Mouse (Mus musculus) heart, adult 2 months (tissue): ENCODE measurements around the gene Tspan13. TPM values are rescaled to one million over a fixed set of nuclear protein-coding genes. Genes with fewer than 3 reads are reported as not detected.

Experiments used
- DNase-seq, 2 experiments: peaks; one replicate each; pipeline ENCODE4 v3.0.0; 2021
- H3K27ac ChIP-seq: fragments of 200-600 bp; 2 replicates; pipeline ENCODE4 v1.8.1; 2022
- H3K27me3 ChIP-seq: fragments of 200-500 bp; 2 replicates; pipeline ENCODE4 v1.6.1; 2012; ENCODE audit warnings: mild to moderate bottlenecking, low read length, inconsistent platforms, mixed read lengths; ENCODE audit not compliant: control insufficient read depth, insufficient read depth
- H3K36me3 ChIP-seq: fragments of 200-500 bp; 2 replicates; pipeline ENCODE4 v1.6.1; 2012; ENCODE audit warnings: low read length, inconsistent platforms; ENCODE audit not compliant: control insufficient read depth, insufficient read depth
- H3K4me1 ChIP-seq: fragments of 200-500 bp; 2 replicates; pipeline ENCODE4 v1.6.1; 2011; ENCODE audit warnings: low read length; ENCODE audit not compliant: control insufficient read depth, insufficient read depth
- H3K4me3 ChIP-seq: fragments of 200-600 bp; 2 replicates; pipeline ENCODE4 v1.8.1; 2022
- H3K79me2 ChIP-seq: fragments of 200-500 bp; replicated peaks from 2 replicates; pipeline ENCODE4 v1.6.1; 2012; ENCODE audit warnings: mild to moderate bottlenecking, inconsistent platforms, low read length, moderate library complexity, mixed read lengths; ENCODE audit not compliant: control insufficient read depth, insufficient read depth
- H3K9ac ChIP-seq: fragments of 200-500 bp; 2 replicates; pipeline ENCODE4 v1.6.1; 2012; ENCODE audit warnings: low read depth, mild to moderate bottlenecking, control low read depth, inconsistent platforms, low read length, mixed read lengths
- CTCF ChIP-seq: fragments of 200-600 bp; IDR thresholded peaks from 2 replicates; pipeline ENCODE4 v1.8.1; 2022; ENCODE audit warnings: antibody characterized with exemption, mild to moderate bottlenecking, moderate library complexity
- EP300 ChIP-seq: fragments of 200-500 bp; IDR thresholded peaks from 2 replicates; pipeline ENCODE4 v1.6.1; 2011; ENCODE audit warnings: low read depth, low read length, control low read depth; ENCODE audit not compliant: insufficient read depth
- POLR2A ChIP-seq: fragments of 200-500 bp; IDR thresholded peaks from 2 replicates; pipeline ENCODE4 v1.6.1; 2011; ENCODE audit warnings: mild to moderate bottlenecking, low read depth, low read length, control low read depth; ENCODE audit not compliant: insufficient read depth
- WGBS: fragments of 180-500 bp; shearing (Covaris S2); methylation state at CpG from one replicate; pipeline ENCODE4 v1.1.7; 2018; 5-methylcytosine and 5-hydroxymethylcytosine counted together
- intact Hi-C: fragments of 180-260 bp; cut with DNase I; formaldehyde crosslinking; loops from one replicate; pipeline ENCODE4 v1.15.1; 2025
- polyA plus RNA-seq: library from polyadenylated mRNA; depleted of rRNA; stranded (reverse); fragments of >200 nt; gene quantifications from 2 replicates; pipeline ENCODE4 v1.2.3, GENCODE M21; 2012
- total RNA-seq, 2 experiments: library from RNA; stranded (reverse); gene quantifications; 2 replicates each; pipeline ENCODE4 v1.2.3; 2021

Tspan13 gene
- total and polyA plus RNA-seq, 3 experiments: 41.2 to 61.1 (median 47.2) TPM

DNA sequence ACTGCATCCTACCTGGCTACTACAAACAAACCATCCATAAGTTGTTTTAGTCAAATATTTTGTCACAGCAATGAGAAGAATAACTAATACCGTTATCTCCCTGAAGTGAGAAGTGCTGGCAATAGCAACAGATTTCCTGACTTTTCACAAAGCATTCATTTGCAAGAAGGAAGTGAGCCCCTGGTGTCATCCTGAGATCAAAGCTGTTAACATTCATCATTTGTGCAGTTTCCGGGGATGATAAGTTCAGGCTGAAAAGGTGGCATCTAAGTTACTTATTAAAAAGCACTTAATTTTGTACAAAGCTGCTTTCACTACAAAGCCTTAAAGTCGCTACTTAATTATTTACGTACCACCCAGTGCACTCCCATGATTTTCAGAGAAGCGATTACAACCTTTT lies 30.6 kb upstream of the Tspan13 start:
- Histone ChIP-seq H3K36me3 (no peaks in the 10 kb centered on the region), H3K4me1 (no peaks in the 10 kb centered on the region; the same call in 1 of the 2 replicates), H3K9ac (no peak overlapping the region), H3K79me2 (no peaks in the 10 kb centered on the region), H3K27me3 (no peaks in the 10 kb centered on the region), H3K27ac (no peak overlapping the region), H3K4me3 (no peak overlapping the region)
- 52% methylated on average over 5 of the region's 5 CpGs for WGBS
- DNase-seq: no peak
- intact Hi-C loops: no loop called here
- no peak for TF ChIP-seq EP300
- TF ChIP-seq POLR2A: no peak
- TF ChIP-seq CTCF: no peak

DNA sequence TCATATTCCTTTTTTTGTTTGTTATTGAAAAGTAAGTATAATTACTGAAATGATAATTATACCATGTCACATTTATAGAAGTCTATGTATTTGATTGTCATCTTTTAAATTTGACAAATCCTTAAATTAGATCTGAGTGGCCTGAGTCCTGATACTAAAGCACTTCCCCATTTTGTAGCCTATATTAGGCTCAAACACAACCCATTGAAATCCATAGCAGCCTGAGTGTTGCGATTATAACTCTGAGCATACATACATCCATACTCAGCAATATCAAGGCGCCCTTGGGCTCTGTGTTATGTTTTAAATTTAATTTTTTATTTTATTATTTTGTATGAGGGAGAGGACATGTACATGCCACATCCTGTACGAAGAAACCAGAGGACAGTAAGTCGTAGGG lies 27.9 kb upstream of the Tspan13 start:
- no peak overlapping the region for H3K4me3 ChIP-seq
- intact Hi-C loops: no loop called here
- no peaks in the 10 kb centered on the region for H3K27me3 ChIP-seq
- 90% methylated on average over 4 of the region's 4 CpGs for WGBS
- H3K36me3 ChIP-seq: no peaks in the 10 kb centered on the region
- DNase-seq: no peak
- no peaks in the 10 kb centered on the region for H3K79me2 ChIP-seq
- no peaks in the 10 kb centered on the region; the same call in 1 of the 2 replicates for H3K4me1 ChIP-seq
- TF ChIP-seq EP300 (no peak), CTCF (no peak), POLR2A (no peak)
- no peak overlapping the region for H3K9ac ChIP-seq
- H3K27ac ChIP-seq: no peak overlapping the region

DNA sequence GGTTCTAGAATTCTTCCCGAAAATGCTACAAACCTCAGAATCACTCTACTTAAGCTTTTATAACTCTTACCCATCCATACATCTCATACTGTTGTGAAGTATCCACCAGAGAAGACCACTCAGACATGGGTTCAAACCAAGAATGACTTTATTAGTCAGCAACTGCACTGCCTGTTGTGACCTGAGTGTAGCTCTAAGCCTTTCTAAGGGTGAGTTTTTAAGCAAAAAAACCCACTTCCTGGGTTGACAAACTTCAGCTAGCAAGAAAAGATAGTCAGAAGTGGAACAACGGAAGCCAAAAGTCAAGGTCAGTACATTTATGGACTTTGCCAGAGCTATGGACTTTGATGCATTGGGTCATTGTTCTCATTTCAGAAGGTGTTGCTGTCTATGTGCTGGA lies 25.2 kb upstream of the Tspan13 start:
- no peaks in the 10 kb centered on the region for H3K27me3 ChIP-seq
- H3K36me3 ChIP-seq: no peaks in the 10 kb centered on the region
- TF ChIP-seq CTCF (no peak), EP300 (no peak), POLR2A (no peak)
- no peaks in the 10 kb centered on the region for H3K79me2 ChIP-seq
- H3K4me1 ChIP-seq: no peaks in the 10 kb centered on the region
- H3K27ac ChIP-seq: no peak overlapping the region
- intact Hi-C loops: no loop called here
- H3K9ac ChIP-seq: no peak overlapping the region
- no peak overlapping the region for H3K4me3 ChIP-seq
- no peak for DNase-seq
- 90% methylated on average over 2 of the region's 2 CpGs for whole genome bisulfite sequencing

DNA sequence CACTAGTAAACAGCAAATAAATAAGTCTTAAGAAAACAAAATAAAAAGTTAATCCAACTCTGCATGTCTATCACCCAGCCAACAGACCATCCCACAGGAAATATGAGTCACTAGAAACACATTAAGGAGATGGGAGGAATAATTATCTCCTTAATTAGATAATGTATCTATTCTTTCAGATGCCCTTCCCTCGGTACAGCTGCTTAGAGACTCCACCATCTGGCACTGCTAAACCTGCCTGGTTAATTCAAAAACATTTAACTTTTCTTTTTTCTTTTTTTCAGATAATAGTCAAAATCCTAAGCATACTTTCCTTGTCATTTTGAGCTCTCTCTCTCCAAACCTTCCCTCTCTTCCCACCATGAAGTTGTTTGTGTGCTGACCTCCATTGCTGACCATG lies 23.6 kb upstream of the Tspan13 start:
- no peak overlapping the region for H3K9ac ChIP-seq
- H3K79me2 ChIP-seq: no peaks in the 10 kb centered on the region
- H3K4me1 ChIP-seq: no peaks in the 10 kb centered on the region
- WGBS: 57% methylated on average over 1 of the region's 1 CpGs
- intact Hi-C loops: no loop called here
- TF ChIP-seq POLR2A: no peak
- TF ChIP-seq EP300: no peak
- no peak for TF ChIP-seq CTCF
- H3K27ac ChIP-seq: no peak overlapping the region
- no peaks in the 10 kb centered on the region for H3K36me3 ChIP-seq
- no peaks in the 10 kb centered on the region for H3K27me3 ChIP-seq
- DNase-seq: no peak
- H3K4me3 ChIP-seq: no peak overlapping the region

DNA sequence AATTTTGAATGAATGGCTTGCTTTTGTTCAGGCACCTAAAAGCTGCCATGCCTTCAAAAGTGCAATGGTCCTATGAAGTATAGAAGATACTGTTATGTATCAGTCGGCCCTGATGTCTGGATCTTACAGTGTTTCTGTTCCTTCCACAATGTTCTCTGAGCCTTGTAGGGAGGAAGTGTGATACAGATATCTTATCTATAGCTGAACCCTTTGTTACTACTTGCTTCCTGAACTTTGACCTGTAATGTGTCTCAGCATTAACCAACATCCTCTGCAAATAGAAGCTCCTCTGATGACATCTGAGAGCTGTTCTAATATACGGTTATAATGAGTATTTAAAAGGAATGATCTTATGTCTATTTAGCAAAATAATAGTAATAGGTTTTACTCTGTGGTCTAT lies 15.4 kb upstream of the Tspan13 start:
- no peak overlapping the region for H3K4me3 ChIP-seq
- no peak overlapping the region for H3K27ac ChIP-seq
- no peaks in the 10 kb centered on the region for H3K36me3 ChIP-seq
- no peaks in the 10 kb centered on the region for H3K27me3 ChIP-seq
- WGBS: 41% methylated on average over 2 of the region's 2 CpGs
- intact Hi-C loops: no loop called here
- TF ChIP-seq CTCF (no peak), POLR2A (no peak), EP300 (no peak)
- no peak for DNase-seq
- no peaks in the 10 kb centered on the region for H3K4me1 ChIP-seq
- no peaks in the 10 kb centered on the region for H3K79me2 ChIP-seq
- no peak overlapping the region for H3K9ac ChIP-seq

DNA sequence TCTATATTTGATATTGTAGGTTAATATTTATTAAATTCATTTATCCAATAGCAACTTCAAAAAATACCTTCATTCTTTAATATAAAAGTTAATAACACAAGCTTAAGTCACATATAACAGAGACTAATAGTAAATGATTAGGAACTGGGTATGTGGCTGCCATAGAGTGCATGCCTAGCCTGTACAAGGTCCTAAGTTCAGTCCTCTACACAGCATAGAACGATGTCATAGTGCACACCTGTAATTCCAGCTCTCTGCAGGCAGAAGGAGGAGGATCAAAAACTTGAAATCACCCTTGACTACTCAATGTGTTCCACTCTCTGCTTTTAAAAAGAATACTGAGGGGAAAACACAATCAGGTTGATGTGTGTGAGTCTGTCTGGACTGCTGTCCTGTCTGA lies 8.0 kb upstream of the Tspan13 start:
- DNase-seq: no peak
- intact Hi-C loops: no loop called here
- Histone ChIP-seq H3K27ac (no peak overlapping the region), H3K36me3 (no peaks in the 10 kb centered on the region), H3K4me1 (no peaks in the 10 kb centered on the region), H3K27me3 (no peaks in the 10 kb centered on the region), H3K79me2 (no peaks in the 10 kb centered on the region), H3K4me3 (no peak overlapping the region), H3K9ac (no peak overlapping the region)
- TF ChIP-seq POLR2A (no peak), EP300 (no peak), CTCF (no peak)
- 90% methylated on average over 1 of the region's 1 CpGs for WGBS

DNA sequence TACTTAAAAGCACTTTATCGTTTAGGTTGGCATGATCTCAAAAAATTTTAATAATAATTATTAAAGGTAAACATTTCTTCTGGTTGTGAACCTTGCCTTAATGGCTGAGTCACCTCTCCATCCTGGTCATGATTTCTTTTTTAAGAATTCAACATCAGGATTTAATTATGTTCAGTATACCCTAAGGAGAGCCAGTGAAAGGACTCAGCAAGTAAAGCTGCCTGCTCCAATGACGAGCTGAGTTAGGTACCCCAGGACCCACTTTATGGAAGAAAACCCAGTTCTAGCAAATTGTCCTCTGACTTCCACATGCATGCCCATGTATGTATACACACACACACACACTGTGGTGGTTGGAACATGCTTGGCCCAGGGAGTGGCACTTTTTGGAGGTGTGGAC lies 5.3 kb upstream of the Tspan13 start:
- H3K36me3 ChIP-seq: no peaks in the 10 kb centered on the region
- no peaks in the 10 kb centered on the region for H3K79me2 ChIP-seq
- no peak overlapping the region for H3K27ac ChIP-seq
- intact Hi-C loops: loop anchor here (10.0 kb wide), 2 partner anchors 337 to 513 kb away; partner anchors contain the start of genes Ahr, D630036H23Rik and Ispd
- no peak overlapping the region for H3K9ac ChIP-seq
- no peaks in the 10 kb centered on the region for H3K27me3 ChIP-seq
- DNase-seq: no peak
- TF ChIP-seq CTCF (no peak), POLR2A (no peak), EP300 (no peak)
- no peak overlapping the region for H3K4me3 ChIP-seq
- H3K4me1 ChIP-seq: no peaks in the 10 kb centered on the region
- WGBS: 86% methylated on average over 2 of the region's 2 CpGs
